Comparison of ENCODE assay signal across 8 mouse cellular contexts in the genomic region with DNA sequence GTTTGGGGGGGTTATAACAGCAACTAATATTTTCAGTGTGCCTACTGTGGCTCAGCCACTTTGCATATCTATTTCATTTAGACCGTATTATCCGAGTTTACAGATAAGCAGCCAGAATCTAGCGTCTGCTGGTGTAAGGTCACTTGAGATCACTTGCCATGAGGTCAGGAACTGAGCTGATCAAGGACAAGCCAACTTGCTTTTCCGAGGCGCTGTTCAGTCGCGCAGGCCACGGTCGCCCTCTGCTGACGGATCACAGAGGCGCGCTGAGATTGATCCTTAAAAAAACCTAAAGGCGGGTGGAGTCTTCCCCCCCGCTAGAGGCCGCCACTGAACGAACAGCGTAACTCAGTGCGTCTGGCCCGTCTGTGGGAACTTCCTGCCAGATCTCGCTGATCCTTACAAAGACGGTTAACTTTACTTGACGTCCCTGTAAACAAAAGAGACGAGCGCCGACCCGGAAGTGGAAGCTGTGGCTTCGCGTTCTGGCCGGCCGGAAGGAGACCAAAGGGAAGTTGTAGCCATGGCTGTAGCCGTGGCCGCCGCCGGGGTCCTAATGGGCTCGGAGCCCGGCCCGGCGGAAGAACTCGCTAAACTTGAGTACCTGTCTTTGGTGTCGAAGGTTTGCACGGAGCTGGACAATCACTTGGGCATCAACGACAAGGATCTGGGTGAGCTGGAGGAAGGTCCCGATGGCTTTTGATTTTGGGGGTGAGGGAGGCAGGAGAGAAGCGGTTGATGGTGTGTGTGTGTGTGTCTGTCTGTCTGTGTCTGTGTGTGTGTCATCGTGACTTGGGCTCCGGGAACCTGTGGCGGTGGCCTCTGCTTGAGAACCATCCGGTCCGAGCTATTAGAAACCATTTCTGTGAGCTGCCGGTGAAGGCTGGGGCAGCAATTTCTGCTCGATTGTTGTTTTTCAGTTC. TPM values are rescaled to one million over a fixed set of nuclear protein-coding genes. Genes with fewer than 3 reads are reported as not detected.
A peak's percentile ranks its signal among the peaks of the same experiment; 100 is the strongest.
DNase-seq lines count a peak whose midpoint lies in the region; ATAC-seq and TF ChIP-seq lines count a peak whose summit lies in the region.

A gene (plus strand): TSS at position 402 of the 923 bp plus-strand sequence.

- H3K9me3 ChIP-seq in CH12.LX (replicated peaks; ENCODE audit: low read length) = no peaks in the 10 kb centered on the region
- H3K9me3 ChIP-seq in forebrain, embryonic 11.5 days (ENCODE audit: control insufficient read depth, low read length) = no peaks in the 10 kb centered on the region
- no peaks in the 10 kb centered on the region for H3K9me3 ChIP-seq in heart, embryonic 16.5 days (replicated peaks; ENCODE audit: control insufficient read depth, low read length)
- no peaks in the 10 kb centered on the region for H3K9me3 ChIP-seq in liver, embryonic 15.5 days (replicated peaks)
- no peaks in the 10 kb centered on the region for H3K9me3 ChIP-seq in neural tube, embryonic 12.5 days

- in situ Hi-C loops in CH12.LX (cut with MboI; ENCODE audit: low pct_ligation_motif_present, low pct_unique_long_range_greater_than_20kb, low sequenced_read_pairs) = loop anchor here (5.0 kb wide), 1 partner anchor 70 kb away; no protein-coding TSS in a partner anchor

- TF ChIP-seq POLR2A in CH12.LX (IDR thresholded peaks at IDR 0.05; ENCODE audit: low read depth, low read length) = peak; percentile 95

- H3K27me3 ChIP-seq in CH12.LX (replicated peaks) = no peaks in the 10 kb centered on the region
- no peaks in the 10 kb centered on the region for H3K27me3 ChIP-seq in forebrain, embryonic 11.5 days (ENCODE audit: control insufficient read depth, insufficient read depth, low read length)
- H3K27me3 ChIP-seq in heart, embryonic 16.5 days (ENCODE audit: control insufficient read depth, insufficient read depth, low read length) = no peaks in the 10 kb centered on the region
- no peaks in the 10 kb centered on the region for H3K27me3 ChIP-seq in liver, embryonic 15.5 days
- H3K27me3 ChIP-seq in neural tube, embryonic 12.5 days (replicated peaks) = no peaks in the 10 kb centered on the region

- peaks cover 28 to 32% of the 10 kb centered on the region in 2 experiments for H3K36me3 ChIP-seq in CH12.LX (replicated peaks in 1 of 2; ENCODE audit: control insufficient read depth in 1 of 2, insufficient read depth in 1 of 2, low read length in 1 of 2)
- peaks cover 3% of the 10 kb centered on the region; the same call in 1 of the 2 replicates for H3K36me3 ChIP-seq in forebrain, embryonic 11.5 days (ENCODE audit: control insufficient read depth, insufficient read depth, low read length)
- peaks cover 17% of the 10 kb centered on the region for H3K36me3 ChIP-seq in heart, embryonic 16.5 days (ENCODE audit: control insufficient read depth, insufficient read depth)
- peaks cover 35% of the 10 kb centered on the region for H3K36me3 ChIP-seq in liver, embryonic 15.5 days (replicated peaks)
- peaks cover 27% of the 10 kb centered on the region for H3K36me3 ChIP-seq in neural tube, embryonic 12.5 days

- peak within 1 kb of the TSS; percentile 97 for H3K9ac ChIP-seq in CH12.LX (ENCODE audit: insufficient read depth, low read depth)
- H3K9ac ChIP-seq in forebrain, embryonic 11.5 days (ENCODE audit: low read length) = peak within 1 kb of the TSS; percentile 76
- H3K9ac ChIP-seq in heart, embryonic 16.5 days (ENCODE audit: low read length) = peak within 1 kb of the TSS; percentile 81
- peak within 1 kb of the TSS; percentile 82 for H3K9ac ChIP-seq in liver, embryonic 15.5 days
- peak within 1 kb of the TSS; percentile 71 for H3K9ac ChIP-seq in neural tube, embryonic 12.5 days

- no peak for TF ChIP-seq EP300 in CH12.LX (IDR thresholded peaks at IDR 0.05; ENCODE audit: low read length)

- ATAC-seq in forebrain, embryonic 11.5 days (replicated peaks; ENCODE audit: low FRiP score) = peak; percentile 95
- ATAC-seq in heart, embryonic 16.5 days (replicated peaks; ENCODE audit: extremely low read depth, insufficient read depth, low FRiP score) = peak; percentile 99
- ATAC-seq in liver, embryonic 15.5 days (ENCODE audit: insufficient read depth) = peak; percentile 97
- ATAC-seq in neural tube, embryonic 12.5 days (ENCODE audit: low FRiP score, low read depth) = peak; percentile 94

- peak within 1 kb of the TSS; percentile 70 to 93 (median 86) for H3K4me3 ChIP-seq in CH12.LX (replicated peaks in 1 of 3; ENCODE audit: low read depth in 2 of 3, low read length in 2 of 3, poor library complexity in 1 of 3)
- H3K4me3 ChIP-seq in forebrain, embryonic 11.5 days (ENCODE audit: low read depth, low read length) = peak within 1 kb of the TSS; percentile 79
- peak within 1 kb of the TSS; percentile 82 for H3K4me3 ChIP-seq in heart, embryonic 16.5 days (ENCODE audit: low read length)
- H3K4me3 ChIP-seq in liver, embryonic 15.5 days (replicated peaks) = peak within 1 kb of the TSS; percentile 91
- peak within 1 kb of the TSS; percentile 64 for H3K4me3 ChIP-seq in neural tube, embryonic 12.5 days

- under 1% methylated on average over 51 of the region's 51 CpGs for WGBS in forebrain, embryonic 11.5 days
- under 1% methylated on average over 51 of the region's 51 CpGs for WGBS in heart, embryonic 16.5 days
- WGBS in liver, embryonic 15.5 days (ENCODE audit: insufficient replicate concordance) = under 1% methylated on average over 51 of the region's 51 CpGs
- under 1% methylated on average over 51 of the region's 51 CpGs for WGBS in neural tube, embryonic 12.5 days

- H3K4me2 ChIP-seq in CH12.LX (ENCODE audit: insufficient read depth, low read depth, poor library complexity, severe bottlenecking) = peak within 1 kb of the TSS; percentile 93
- peak within 1 kb of the TSS; percentile 86 for H3K4me2 ChIP-seq in forebrain, embryonic 11.5 days (ENCODE audit: low read depth, low read length, severe bottlenecking)
- peak within 1 kb of the TSS; percentile 86 for H3K4me2 ChIP-seq in heart, embryonic 16.5 days (ENCODE audit: low read depth, low read length)
- H3K4me2 ChIP-seq in liver, embryonic 15.5 days = peak within 1 kb of the TSS; percentile 78
- H3K4me2 ChIP-seq in neural tube, embryonic 12.5 days (replicated peaks) = peak within 1 kb of the TSS; percentile 68

- peak; percentile 100 for DNase-seq in CH12.LX (ENCODE audit: extremely low read depth)
- DNase-seq in c-Kit-positive CD71-positive TER-119-negative erythroid progenitor cells, embryonic 14.5 days (ENCODE audit: low read depth) = peak; percentile 97
- DNase-seq in forebrain, embryonic 11.5 days (ENCODE audit: low spot score) = peak; percentile 99
- peak; percentile 99 for DNase-seq in kidney, postnatal 36 days
- peak; percentile 99 for DNase-seq in telencephalon, adult 2 months (ENCODE audit: low read depth, low spot score)

- H3K4me1 ChIP-seq in CH12.LX (ENCODE audit: control insufficient read depth in 1 of 2, insufficient read depth in 2 of 2) = peaks cover 12 to 26% of the 10 kb centered on the region in 2 experiments; a peak in 3 of 4 replicates
- H3K4me1 ChIP-seq in forebrain, embryonic 11.5 days (replicated peaks; ENCODE audit: control insufficient read depth, insufficient read depth, low read length) = peaks cover 2% of the 10 kb centered on the region; the same call in 1 of the 2 replicates
- peaks cover 12% of the 10 kb centered on the region for H3K4me1 ChIP-seq in heart, embryonic 16.5 days (ENCODE audit: control insufficient read depth, insufficient read depth, low read length)
- peaks cover 17% of the 10 kb centered on the region for H3K4me1 ChIP-seq in liver, embryonic 15.5 days (replicated peaks)
- peaks cover 5% of the 10 kb centered on the region for H3K4me1 ChIP-seq in neural tube, embryonic 12.5 days

- TF ChIP-seq RAD21 in CH12.LX (IDR thresholded peaks at IDR 0.05; ENCODE audit: low read depth, low read length) = peak; percentile 100

- dilution Hi-C loops in CH12.LX (cut with MboI; ENCODE audit: extremely low pct_ligation_motif_present, extremely low pct_unique_long_range_greater_than_20kb, low sequenced_read_pairs) = no loop called here

- H3K27ac ChIP-seq in CH12.LX (ENCODE audit: insufficient read depth, low read depth) = peak within 1 kb of the TSS; percentile 65
- H3K27ac ChIP-seq in forebrain, embryonic 11.5 days (ENCODE audit: low read depth, low read length) = no peak within 1 kb of the TSS
- peak within 1 kb of the TSS; percentile 75 for H3K27ac ChIP-seq in heart, embryonic 16.5 days (ENCODE audit: low read length)
- peak within 1 kb of the TSS; percentile 85 for H3K27ac ChIP-seq in liver, embryonic 15.5 days (replicated peaks)
- no peak within 1 kb of the TSS for H3K27ac ChIP-seq in neural tube, embryonic 12.5 days

- H3K79me2 ChIP-seq in CH12.LX (replicated peaks; ENCODE audit: control insufficient read depth, extremely low read depth, insufficient read depth, poor library complexity, severe bottlenecking) = peaks cover 21% of the 10 kb centered on the region

- peak; percentile 83 to 100 for TF ChIP-seq CTCF in CH12.LX (conservative IDR thresholded peaks at IDR 0.05 in 1 of 2, IDR thresholded peaks at IDR 0.05 in 1 of 2; ENCODE audit: low read depth in 2 of 2, low read length in 2 of 2)

TF ChIP-seq in CH12.LX, 34 proteins besides CTCF, POLR2A, EP300 and RAD21 (continues in another document):
- TF ChIP-seq BHLHE40 (IDR thresholded peaks at IDR 0.05; ENCODE audit: low read depth, low read length) (peak; percentile 50), HCFC1 (IDR thresholded peaks at IDR 0.05; ENCODE audit: low read depth, low read length) (peak; percentile 97), USF1 (IDR thresholded peaks at IDR 0.05; ENCODE audit: low read depth, low read length) (no peak), MEF2A (IDR thresholded peaks at IDR 0.05; ENCODE audit: borderline replicate concordance, low read depth, low read length) (peak; percentile 87; the same call in 1 of the 2 replicates), MAX (IDR thresholded peaks at IDR 0.05; ENCODE audit: low read length) (peak; percentile 89), MAZ (IDR thresholded peaks at IDR 0.05; ENCODE audit: low read depth, low read length) (peak; percentile 47; the same call in 1 of the 2 replicates), RCOR1 (conservative IDR thresholded peaks at IDR 0.05; ENCODE audit: low read depth, low read length) (no peak), ZC3H11A (IDR thresholded peaks at IDR 0.05; ENCODE audit: low read depth, low read length) (peak; percentile 74), USF2 (conservative IDR thresholded peaks at IDR 0.05; ENCODE audit: low read depth, low read length) (no peak), NRF1 (IDR thresholded peaks at IDR 0.05; ENCODE audit: low read depth, low read length) (peak; percentile 37; the same call in 1 of the 2 replicates), SIN3A (IDR thresholded peaks at IDR 0.05; ENCODE audit: low read length) (peak; percentile 97)

RNA-seq across cellular contexts. Expression of the gene that starts here (rescaled TPM):
- 33.4 and 40.1 TPM in 2 replicates for total RNA-seq in CH12.LX (2012; rRNA removed)
- 22.4 and 24.3 TPM in 2 replicates for total RNA-seq in CH12.LX (2014; rRNA removed)
- polyA plus RNA-seq in CH12.LX (2012; ENCODE audit: insufficient read length, low read depth) = 57.7 and 61.7 TPM in 2 replicates
- polyA plus RNA-seq in forebrain, embryonic 11.5 days (2014; fragmentation: Nextera tagmentation; extraction: Ambion mirVana) = 43.6 and 46.4 TPM in 2 replicates
- polyA plus RNA-seq in heart, embryonic 16.5 days (2015; fragmentation: Nextera tagmentation; extraction: Ambion mirVana) = 19.4 and 19.5 TPM in 2 replicates
- 14.1 and 14.8 TPM in 2 replicates for polyA plus RNA-seq in liver, embryonic 15.5 days (2015; fragmentation: Nextera tagmentation; extraction: Ambion mirVana)
- polyA plus RNA-seq in neural tube, embryonic 12.5 days (2016; fragmentation: Nextera tagmentation; extraction: Ambion mirVana) = 40.0 and 43.2 TPM in 2 replicates

Comparison
In these comparisons a context has a peak if more than half of its experiments do, and no peak if none do; other contexts are left out.
1. H3K27ac ChIP-seq: peak in CH12.LX (single experiment), heart, embryonic 16.5 days (single experiment) and liver, embryonic 15.5 days (single experiment); none in forebrain, embryonic 11.5 days (single experiment) and neural tube, embryonic 12.5 days (single experiment).
2. Peak in every context shown above with its lines, with median percentiles within 50 percentile points of each other: DNase-seq, H3K4me2 ChIP-seq, H3K4me3 ChIP-seq, H3K9ac ChIP-seq and ATAC-seq.